Mouse (Mus musculus): ENCODE data around the gene Stard8. TPM values are rescaled to one million over a fixed set of nuclear protein-coding genes. Genes with fewer than 3 reads are reported as not detected.

Stard8 gene
- polyA plus RNA-seq, 1 experiment: 3.7 TPM

DNA sequence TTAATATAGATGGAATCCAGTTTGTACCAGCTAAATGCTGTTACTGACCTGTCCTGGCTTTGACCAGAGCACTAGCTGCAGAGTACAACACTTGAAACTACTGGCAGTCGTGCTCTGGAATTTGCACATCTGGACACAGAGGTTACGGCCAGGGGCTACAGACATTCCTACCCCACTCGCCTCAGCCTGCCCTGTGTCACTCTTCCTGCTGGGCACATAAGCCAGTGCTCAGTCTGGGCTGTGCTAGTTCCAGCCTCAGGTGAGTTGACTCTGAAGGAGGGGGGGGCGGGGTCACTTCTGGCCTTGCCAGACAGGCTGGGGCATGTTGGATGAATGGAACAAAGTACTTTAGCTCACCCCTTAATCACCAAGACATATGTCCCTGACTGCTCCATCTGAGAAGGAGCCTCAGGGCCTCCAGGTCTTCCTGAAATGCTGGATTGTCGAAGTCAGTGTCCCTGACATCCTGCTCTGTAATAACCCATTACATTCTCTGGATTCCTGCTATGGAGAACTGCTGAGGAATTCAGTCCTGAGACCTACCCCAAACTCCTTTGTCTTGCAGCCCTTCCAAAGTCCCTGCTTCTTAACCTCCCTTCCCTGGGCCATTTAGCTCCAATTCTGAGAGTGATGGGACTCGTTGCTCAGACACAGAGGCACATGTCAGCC lies 54.9 kb downstream of the Stard8 start:
- Histone ChIP-seq H3K27me3 (ENCODE audit: control insufficient read depth, insufficient read depth, low read length) (no peaks in the 10 kb centered on the region), H3K4me3 (ENCODE audit: low read depth, low read length) (no peak overlapping the region), H3K36me3 (ENCODE audit: control insufficient read depth, insufficient read depth, low read length) (no peaks in the 10 kb centered on the region), H3K27ac (ENCODE audit: insufficient read depth, low read depth, low read length) (no peak overlapping the region), H3K4me1 (ENCODE audit: control insufficient read depth, insufficient read depth, insufficient read length, low read length) (no peaks in the 10 kb centered on the region)
- 70% methylated on average over 6 of the region's 6 CpGs for WGBS
- TF ChIP-seq POLR2A (IDR thresholded peaks at IDR 0.05; ENCODE audit: low read depth, low read length): no peak
- no peak for TF ChIP-seq CTCF (IDR thresholded peaks at IDR 0.05; ENCODE audit: extremely low read depth, insufficient read length, insufficient replicate concordance, low read depth, low read length)

- Histone ChIP-seq H3K4me3 (ENCODE audit: low read depth, low read length) (no peak overlapping the region), H3K4me1 (ENCODE audit: control insufficient read depth, insufficient read depth, insufficient read length, low read length) (no peaks in the 10 kb centered on the region), H3K36me3 (ENCODE audit: control insufficient read depth, insufficient read depth, low read length) (no peaks in the 10 kb centered on the region), H3K27ac (ENCODE audit: insufficient read depth, low read depth, low read length) (no peak overlapping the region), H3K27me3 (ENCODE audit: control insufficient read depth, insufficient read depth, low read length) (no peaks in the 10 kb centered on the region)
- WGBS: 36% methylated on average over 4 of the region's 4 CpGs
- TF ChIP-seq CTCF (IDR thresholded peaks at IDR 0.05; ENCODE audit: extremely low read depth, insufficient read length, insufficient replicate concordance, low read depth, low read length) (no peak), POLR2A (IDR thresholded peaks at IDR 0.05; ENCODE audit: low read depth, low read length) (no peak)
These were observed 56.1 kb downstream of the Stard8 start for GRCm38 (mm10) chrX:99059119-99059518.

DNA sequence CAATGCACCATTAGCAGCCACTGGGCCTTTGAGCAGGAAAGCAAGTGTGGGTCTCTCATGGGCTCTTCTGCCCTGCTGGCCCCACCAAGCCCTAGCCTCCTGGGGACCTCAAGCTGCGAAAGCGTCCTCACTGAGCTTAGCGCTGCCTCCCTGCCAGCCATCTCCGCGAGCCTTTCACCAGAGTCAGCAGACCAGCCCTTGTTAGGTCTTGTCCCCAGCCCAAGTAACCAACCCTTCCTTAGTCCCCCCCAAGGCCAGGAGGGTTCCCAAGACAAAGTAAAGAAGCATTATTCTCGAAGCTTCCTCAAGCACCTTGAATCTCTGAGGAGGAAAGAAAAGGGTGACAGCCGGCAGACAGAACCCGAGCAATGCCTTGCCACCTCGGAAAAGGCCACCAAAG lies 62.5 kb downstream of the Stard8 start:
- Histone ChIP-seq H3K36me3 (ENCODE audit: control insufficient read depth, insufficient read depth, low read length) (no peaks in the 10 kb centered on the region), H3K4me1 (ENCODE audit: control insufficient read depth, insufficient read depth, insufficient read length, low read length) (no peaks in the 10 kb centered on the region), H3K27ac (ENCODE audit: insufficient read depth, low read depth, low read length) (no peak overlapping the region), H3K27me3 (ENCODE audit: control insufficient read depth, insufficient read depth, low read length) (no peaks in the 10 kb centered on the region), H3K4me3 (ENCODE audit: low read depth, low read length) (no peak overlapping the region)
- 90% methylated on average over 9 of the region's 9 CpGs for WGBS
- TF ChIP-seq POLR2A (IDR thresholded peaks at IDR 0.05; ENCODE audit: low read depth, low read length): no peak
- TF ChIP-seq CTCF (IDR thresholded peaks at IDR 0.05; ENCODE audit: extremely low read depth, insufficient read length, insufficient replicate concordance, low read depth, low read length): no peak

GRCm38 (mm10) chrX:99066550-99066949 lies 63.5 kb downstream of the Stard8 start:
- no peaks in the 10 kb centered on the region for H3K4me1 ChIP-seq (ENCODE audit: control insufficient read depth, insufficient read depth, insufficient read length, low read length)
- no peak overlapping the region for H3K4me3 ChIP-seq (ENCODE audit: low read depth, low read length)
- WGBS: 85% methylated on average over 9 of the region's 9 CpGs
- TF ChIP-seq POLR2A (IDR thresholded peaks at IDR 0.05; ENCODE audit: low read depth, low read length) (no peak), CTCF (IDR thresholded peaks at IDR 0.05; ENCODE audit: extremely low read depth, insufficient read length, insufficient replicate concordance, low read depth, low read length) (no peak)
- H3K36me3 ChIP-seq (ENCODE audit: control insufficient read depth, insufficient read depth, low read length): no peaks in the 10 kb centered on the region
- H3K27me3 ChIP-seq (ENCODE audit: control insufficient read depth, insufficient read depth, low read length): no peaks in the 10 kb centered on the region
- no peak overlapping the region for H3K27ac ChIP-seq (ENCODE audit: insufficient read depth, low read depth, low read length)

DNA sequence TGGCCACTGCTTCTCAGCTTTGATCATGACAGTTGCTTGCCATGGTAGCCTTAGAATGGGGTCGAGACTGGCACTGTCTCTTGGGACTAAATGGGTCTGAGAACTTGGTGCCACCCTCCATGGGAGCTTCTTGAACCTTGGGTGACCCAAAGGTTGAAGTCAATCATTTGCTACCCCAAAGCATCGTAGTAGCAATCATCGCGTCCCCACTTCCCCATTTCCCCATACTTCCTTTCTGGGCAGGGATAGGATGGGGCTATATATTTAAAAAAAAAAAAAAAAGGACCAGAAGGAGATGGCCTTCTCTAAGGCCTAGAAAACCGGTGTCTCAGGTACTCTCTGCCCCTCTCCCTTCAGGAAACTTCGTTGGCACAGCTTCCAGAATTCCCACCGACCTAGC lies 64.2 kb downstream of the Stard8 start:
- TF ChIP-seq CTCF (IDR thresholded peaks at IDR 0.05; ENCODE audit: extremely low read depth, insufficient read length, insufficient replicate concordance, low read depth, low read length): no peak
- TF ChIP-seq POLR2A (IDR thresholded peaks at IDR 0.05; ENCODE audit: low read depth, low read length): no peak
- 72% methylated on average over 7 of the region's 7 CpGs for WGBS

GRCm38 (mm10) chrX:99067671-99068151 lies 64.7 kb downstream of the Stard8 start:
- WGBS: 59% methylated on average over 9 of the region's 9 CpGs
- Histone ChIP-seq H3K27ac (ENCODE audit: insufficient read depth, low read depth, low read length) (no peak overlapping the region), H3K36me3 (ENCODE audit: control insufficient read depth, insufficient read depth, low read length) (no peaks in the 10 kb centered on the region), H3K4me1 (ENCODE audit: control insufficient read depth, insufficient read depth, insufficient read length, low read length) (no peaks in the 10 kb centered on the region), H3K4me3 (ENCODE audit: low read depth, low read length) (no peak overlapping the region), H3K27me3 (ENCODE audit: control insufficient read depth, insufficient read depth, low read length) (no peaks in the 10 kb centered on the region)
- TF ChIP-seq CTCF (IDR thresholded peaks at IDR 0.05; ENCODE audit: extremely low read depth, insufficient read length, insufficient replicate concordance, low read depth, low read length) (no peak), POLR2A (IDR thresholded peaks at IDR 0.05; ENCODE audit: low read depth, low read length) (no peak)

More for the DNA sequence above, 64.2 kb downstream of the Stard8 start:
- Histone ChIP-seq H3K36me3 (ENCODE audit: control insufficient read depth, insufficient read depth, low read length) (no peaks in the 10 kb centered on the region), H3K27ac (ENCODE audit: insufficient read depth, low read depth, low read length) (no peak overlapping the region), H3K27me3 (ENCODE audit: control insufficient read depth, insufficient read depth, low read length) (no peaks in the 10 kb centered on the region), H3K4me3 (ENCODE audit: low read depth, low read length) (no peak overlapping the region), H3K4me1 (ENCODE audit: control insufficient read depth, insufficient read depth, insufficient read length, low read length) (no peaks in the 10 kb centered on the region)

DNA sequence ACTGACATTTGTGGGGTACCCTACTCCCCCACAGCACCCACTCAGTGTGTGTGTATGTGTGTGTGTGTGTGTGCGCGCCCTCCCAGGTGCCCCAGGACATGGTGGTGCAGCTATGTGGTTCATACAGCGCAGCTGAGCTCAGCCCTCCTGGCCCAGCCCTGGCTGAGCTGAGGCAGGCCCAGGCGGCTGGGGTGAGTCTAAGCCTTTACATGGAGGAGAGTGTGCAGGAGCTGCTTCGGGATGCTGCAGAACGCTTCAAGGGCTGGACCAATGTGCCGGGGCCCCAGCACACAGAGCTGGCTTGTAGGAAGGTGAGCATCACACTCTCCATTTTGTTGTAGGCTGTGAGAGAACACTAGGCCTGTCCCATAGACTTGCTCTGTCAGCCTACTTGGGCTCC lies 68.1 kb downstream of the Stard8 start:
- WGBS: 93% methylated on average over 7 of the region's 7 CpGs
- Histone ChIP-seq H3K27me3 (ENCODE audit: control insufficient read depth, insufficient read depth, low read length) (no peaks in the 10 kb centered on the region), H3K27ac (ENCODE audit: insufficient read depth, low read depth, low read length) (no peak overlapping the region), H3K4me3 (ENCODE audit: low read depth, low read length) (no peak overlapping the region), H3K4me1 (ENCODE audit: control insufficient read depth, insufficient read depth, insufficient read length, low read length) (no peaks in the 10 kb centered on the region), H3K36me3 (ENCODE audit: control insufficient read depth, insufficient read depth, low read length) (no peaks in the 10 kb centered on the region)
- no peak for TF ChIP-seq CTCF (IDR thresholded peaks at IDR 0.05; ENCODE audit: extremely low read depth, insufficient read length, insufficient replicate concordance, low read depth, low read length)
- no peak for TF ChIP-seq POLR2A (IDR thresholded peaks at IDR 0.05; ENCODE audit: low read depth, low read length)
